ENCODE assay signal across 10 mouse cellular contexts in genomic region chr2:168003431-168003830, GRCm38 (mm10). TPM values are rescaled to one million over a fixed set of nuclear protein-coding genes. Genes with fewer than 3 reads are reported as not detected.
A peak's percentile ranks its signal among the peaks of the same experiment; 100 is the strongest.
DNase-seq lines count a peak whose midpoint lies in the region; ATAC-seq and TF ChIP-seq lines count a peak whose summit lies in the region.
"Had no signal": no experiment of that assay in that cellular context is flagged by ENCODE, and none has a peak within 500 bp of the region (broad histone marks: within the 10 kb centered on the region; RNA-seq: fewer than 3 reads in every experiment).

No protein-coding gene starts in this region.

- ATAC-seq in midbrain, embryonic 16.5 days, result no peak
- ATAC-seq in embryonic facial prominence, embryonic 13.5 days (ENCODE audit: insufficient number of reproducible peaks, insufficient read depth, low FRiP score, low TSS enrichment, low read depth), result no peak
- peak; percentile 28; the same call in 1 of the 2 replicates for ATAC-seq in kidney, embryonic 14.5 days (ENCODE audit: low FRiP score, low TSS enrichment)
- ATAC-seq in lung, postnatal 0 days, result peak; percentile 80

- peaks cover 14% of the 10 kb centered on the region for H3K4me1 ChIP-seq in midbrain, embryonic 10.5 days
- H3K4me1 ChIP-seq in midbrain, embryonic 16.5 days (ENCODE audit: control insufficient read depth, insufficient read depth, low read length), result no peaks in the 10 kb centered on the region
- H3K4me1 ChIP-seq in embryonic facial prominence, embryonic 13.5 days, result peaks cover 20% of the 10 kb centered on the region
- peaks cover 13% of the 10 kb centered on the region; the same call in 1 of the 2 replicates for H3K4me1 ChIP-seq in kidney, embryonic 14.5 days (ENCODE audit: control insufficient read depth, insufficient read depth, low read length)
- peaks cover 7% of the 10 kb centered on the region; the same call in 1 of the 2 replicates for H3K4me1 ChIP-seq in lung, postnatal 0 days (ENCODE audit: insufficient read depth, low read depth, low read length)

- TF ChIP-seq CTCF in lung, postnatal 0 days (IDR thresholded peaks at IDR 0.05), result no peak

- no peak overlapping the region for H3K9ac ChIP-seq in midbrain, embryonic 16.5 days (ENCODE audit: low read depth, low read length)
- 0 out of 2 replicates have a peak overlapping the region, but pooled peaks have one; percentile 21 for H3K9ac ChIP-seq in embryonic facial prominence, embryonic 13.5 days
- no peak overlapping the region for H3K9ac ChIP-seq in kidney, embryonic 14.5 days (ENCODE audit: low read depth, low read length)
- H3K9ac ChIP-seq in lung, postnatal 0 days (replicated peaks; ENCODE audit: low read depth), result no peak overlapping the region

- no peaks in the 10 kb centered on the region for H3K27me3 ChIP-seq in midbrain, embryonic 10.5 days (ENCODE audit: low read depth, poor library complexity, severe bottlenecking)
- H3K27me3 ChIP-seq in midbrain, embryonic 16.5 days (ENCODE audit: control insufficient read depth, insufficient read depth, low read depth, low read length), result no peaks in the 10 kb centered on the region
- no peaks in the 10 kb centered on the region for H3K27me3 ChIP-seq in embryonic facial prominence, embryonic 13.5 days
- no peaks in the 10 kb centered on the region for H3K27me3 ChIP-seq in kidney, embryonic 14.5 days (ENCODE audit: control insufficient read depth, insufficient read depth, low read length)
- H3K27me3 ChIP-seq in lung, postnatal 0 days (replicated peaks; ENCODE audit: insufficient read depth, low read length), result no peaks in the 10 kb centered on the region

- H3K4me3 ChIP-seq in midbrain, embryonic 10.5 days, result no peak overlapping the region
- no peak overlapping the region for H3K4me3 ChIP-seq in midbrain, embryonic 16.5 days (ENCODE audit: low read depth, low read length)
- no peak overlapping the region for H3K4me3 ChIP-seq in embryonic facial prominence, embryonic 13.5 days
- no peak overlapping the region for H3K4me3 ChIP-seq in kidney, embryonic 14.5 days (ENCODE audit: low read length)
- no peak overlapping the region for H3K4me3 ChIP-seq in lung, postnatal 0 days (ENCODE audit: low read depth, low read length)

- TF ChIP-seq EP300 in lung, postnatal 0 days (IDR thresholded peaks at IDR 0.05), result no peak

- DNase-seq in midbrain, embryonic 10.5 days (ENCODE audit: low spot score), result no peak
- DNase-seq in lung, postnatal 0 days (ENCODE audit: low spot score), result peak; percentile 79
- no peak for DNase-seq in gastrocnemius, adult 18-20 months (ENCODE audit: low spot score)
- no peak for DNase-seq in gastrocnemius, postnatal 4 days (ENCODE audit: low spot score in 2 of 2)
- DNase-seq: gastrocnemius, postnatal 36 days; right cerebral cortex, postnatal 4 days; thymus, postnatal 14 days had no signal

- 84% methylated on average over 12 of the region's 12 CpGs for WGBS in midbrain, embryonic 10.5 days
- 57% methylated on average over 12 of the region's 12 CpGs for WGBS in midbrain, embryonic 16.5 days
- 58% methylated on average over 12 of the region's 12 CpGs for WGBS in embryonic facial prominence, embryonic 13.5 days
- 57% methylated on average over 12 of the region's 12 CpGs for WGBS in kidney, embryonic 14.5 days
- 30% methylated on average over 12 of the region's 12 CpGs for WGBS in lung, postnatal 0 days

- no peak overlapping the region for H3K4me2 ChIP-seq in midbrain, embryonic 16.5 days (ENCODE audit: low read length)
- no peak overlapping the region for H3K4me2 ChIP-seq in embryonic facial prominence, embryonic 13.5 days
- H3K4me2 ChIP-seq in kidney, embryonic 14.5 days (replicated peaks; ENCODE audit: low read depth, low read length), result no peak overlapping the region
- no peak overlapping the region for H3K4me2 ChIP-seq in lung, postnatal 0 days (replicated peaks; ENCODE audit: low read depth, low read length)

- H3K9me3 ChIP-seq in midbrain, embryonic 10.5 days (replicated peaks), result no peaks in the 10 kb centered on the region; the same call in 1 of the 2 replicates
- H3K9me3 ChIP-seq in midbrain, embryonic 16.5 days (replicated peaks; ENCODE audit: control insufficient read depth, low read length, poor library complexity, severe bottlenecking), result peaks cover 4% of the 10 kb centered on the region
- peaks cover 8% of the 10 kb centered on the region; the same call in 1 of the 2 replicates for H3K9me3 ChIP-seq in embryonic facial prominence, embryonic 13.5 days
- no peaks in the 10 kb centered on the region; the same call in 1 of the 2 replicates for H3K9me3 ChIP-seq in kidney, embryonic 14.5 days (ENCODE audit: control insufficient read depth, low read length)
- H3K9me3 ChIP-seq in lung, postnatal 0 days (ENCODE audit: low read length), result no peaks in the 10 kb centered on the region

- H3K27ac ChIP-seq in midbrain, embryonic 10.5 days (replicated peaks), result 0 out of 2 replicates have a peak overlapping the region, but pooled peaks have one; percentile 14
- H3K27ac ChIP-seq in midbrain, embryonic 16.5 days (ENCODE audit: low read length), result no peak overlapping the region
- no peak overlapping the region; the same call in 1 of the 2 replicates for H3K27ac ChIP-seq in embryonic facial prominence, embryonic 13.5 days
- no peak overlapping the region for H3K27ac ChIP-seq in kidney, embryonic 14.5 days (ENCODE audit: low read depth, low read length)
- no peak overlapping the region for H3K27ac ChIP-seq in lung, postnatal 0 days (ENCODE audit: low read length)

- no peaks in the 10 kb centered on the region for H3K36me3 ChIP-seq in midbrain, embryonic 10.5 days
- H3K36me3 ChIP-seq in midbrain, embryonic 16.5 days (ENCODE audit: control insufficient read depth, insufficient read depth, low read length), result no peaks in the 10 kb centered on the region
- H3K36me3 ChIP-seq in embryonic facial prominence, embryonic 13.5 days, result peaks cover 25% of the 10 kb centered on the region
- no peaks in the 10 kb centered on the region for H3K36me3 ChIP-seq in kidney, embryonic 14.5 days (ENCODE audit: control insufficient read depth, insufficient read depth, low read length)
- H3K36me3 ChIP-seq in lung, postnatal 0 days (ENCODE audit: insufficient read depth, low read length), result no peaks in the 10 kb centered on the region

RNA-seq across cellular contexts. Expression of gene Ripor3, which starts 7.0 kb away (rescaled TPM):
- polyA plus RNA-seq in midbrain, embryonic 10.5 days (2016; fragmentation: Nextera tagmentation; extraction: Ambion mirVana), result 0.86 and 0.97 TPM in 2 replicates
- 0.53 and 0.58 TPM in 2 replicates for polyA plus RNA-seq in midbrain, embryonic 16.5 days (2015; fragmentation: Nextera tagmentation; extraction: Ambion mirVana)
- polyA plus RNA-seq in embryonic facial prominence, embryonic 13.5 days (2015; fragmentation: Nextera tagmentation; extraction: Ambion mirVana), result 7.0 and 7.7 TPM in 2 replicates
- 0.53 and 1.0 TPM in 2 replicates for polyA plus RNA-seq in kidney, embryonic 14.5 days (2014; fragmentation: Nextera tagmentation; extraction: Ambion mirVana)
- 1.00 and 1.1 TPM in 2 replicates for polyA plus RNA-seq in lung, postnatal 0 days (2015; fragmentation: Nextera tagmentation; extraction: Ambion mirVana)
- total RNA-seq in gastrocnemius, adult 18-20 months (2021), result under 1 TPM; 0.09 to 0.11 TPM
- total RNA-seq in gastrocnemius, postnatal 4 days (2021), result 1 to 10 TPM; 5.7 to 7.9 TPM

Comparison
In these comparisons a context has a peak if more than half of its experiments do, and no peak if none do; other contexts are left out.
1. ATAC-seq: peak in kidney, embryonic 14.5 days (single experiment) and lung, postnatal 0 days (single experiment); none in midbrain, embryonic 16.5 days (single experiment) and embryonic facial prominence, embryonic 13.5 days (single experiment).